Mouse (Mus musculus) inflammation-experienced regulatory T-cells, adult 6 months (primary cell): ENCODE data around the gene Olfr482. TPM values are rescaled to one million over a fixed set of nuclear protein-coding genes. Genes with fewer than 3 reads are reported as not detected.

Experiments
- ATAC-seq: one replicate; pipeline ENCODE4 v1.8.0; 2017
- polyA plus RNA-seq, 3 experiments: library from polyadenylated mRNA; unstranded; fragments of 100-300 nt; shearing (Covaris generic); gene quantifications; one replicate each; pipeline ENCODE4 v1.2.1; 2017

Gene Olfr482
- polyA plus RNA-seq, result under 1 TPM in 2 of 3 experiments, not detected in 1; 0.15 TPM

DNA sequence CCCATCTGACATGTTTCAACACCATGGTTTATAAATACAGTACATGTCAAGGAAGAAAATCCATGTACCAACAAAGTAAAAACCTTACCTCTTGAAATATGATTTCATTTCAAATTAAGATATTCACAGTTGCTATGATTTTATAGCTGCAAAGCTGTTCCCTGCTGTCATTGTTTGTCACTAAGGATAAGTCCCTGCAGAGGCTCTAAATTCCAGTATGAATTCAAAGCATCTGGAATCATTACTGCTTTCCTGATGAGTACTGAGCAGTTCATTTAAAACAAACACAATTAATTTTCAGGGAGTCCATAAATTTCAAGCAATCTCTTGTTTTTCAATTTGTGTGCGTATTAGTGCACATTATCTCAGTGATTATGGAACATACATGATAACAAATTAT, at the start of gene Olfr482:
TSS of gene Olfr482 (minus strand) at position 101 of the 400 bp plus-strand sequence.
- no peak for ATAC-seq

DNA sequence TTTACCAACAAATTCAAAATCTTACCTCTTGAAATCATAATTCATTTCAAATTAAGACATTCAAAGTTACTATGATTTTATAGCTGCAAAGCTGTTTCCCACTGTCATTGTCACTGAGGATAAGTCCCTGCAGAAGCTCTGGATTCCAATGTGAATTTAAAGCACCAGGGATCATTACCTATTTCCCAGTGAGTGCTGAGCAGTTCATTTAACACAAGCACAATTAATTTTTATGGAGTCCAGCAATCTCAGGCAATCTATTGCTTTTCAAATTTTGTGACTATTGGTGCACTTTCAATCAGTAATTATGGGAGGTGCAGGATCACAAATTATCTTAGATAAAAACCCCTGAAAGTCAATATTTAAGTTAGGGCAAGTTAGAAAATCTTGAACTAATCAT, 30.0 kb upstream of the Olfr482 start, which contains the start of gene Olfr484:
TSS of gene Olfr484 (minus strand) at position 101 of the 400 bp plus-strand sequence.
- ATAC-seq, result no peak

DNA sequence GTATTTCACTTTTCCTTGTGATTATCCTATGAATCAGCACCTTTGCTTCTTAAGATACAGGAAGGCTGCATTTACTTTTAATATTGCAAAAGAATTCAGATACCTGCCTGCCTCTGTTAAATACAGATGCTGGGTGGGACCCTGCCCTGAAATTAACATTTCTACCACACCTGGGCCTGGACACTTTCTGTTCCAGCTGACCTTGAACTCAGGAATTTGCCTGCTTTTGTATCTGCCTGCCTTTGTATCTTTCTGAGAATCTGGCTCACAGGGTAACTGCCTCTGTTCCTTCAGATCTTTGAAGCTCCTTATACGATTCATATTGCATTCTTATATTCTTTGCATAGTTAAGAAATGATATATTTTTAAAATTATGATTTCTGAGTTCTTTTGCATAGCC, 24.0 kb upstream of the Olfr482 start:
- no peak for ATAC-seq

DNA sequence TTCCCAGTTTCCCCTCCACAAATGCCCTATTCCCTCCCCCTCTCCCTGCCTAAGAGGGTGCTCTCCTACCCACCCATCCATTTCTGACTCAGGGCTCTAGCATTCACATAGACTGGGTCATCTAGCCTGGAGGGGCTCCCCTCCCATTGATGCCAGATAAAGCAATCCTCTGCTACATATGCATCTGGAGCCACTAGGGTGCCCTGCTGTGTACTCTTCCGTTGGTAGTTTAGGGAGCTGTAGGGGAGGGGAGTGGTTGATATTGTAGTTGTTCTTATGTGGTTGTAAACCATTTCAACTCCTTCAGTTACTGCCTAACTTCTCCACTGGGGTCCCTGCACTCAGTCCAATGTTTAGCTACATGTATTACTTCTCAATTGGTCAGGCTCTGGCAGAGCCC, 23.3 kb upstream of the Olfr482 start:
- no peak for ATAC-seq

DNA sequence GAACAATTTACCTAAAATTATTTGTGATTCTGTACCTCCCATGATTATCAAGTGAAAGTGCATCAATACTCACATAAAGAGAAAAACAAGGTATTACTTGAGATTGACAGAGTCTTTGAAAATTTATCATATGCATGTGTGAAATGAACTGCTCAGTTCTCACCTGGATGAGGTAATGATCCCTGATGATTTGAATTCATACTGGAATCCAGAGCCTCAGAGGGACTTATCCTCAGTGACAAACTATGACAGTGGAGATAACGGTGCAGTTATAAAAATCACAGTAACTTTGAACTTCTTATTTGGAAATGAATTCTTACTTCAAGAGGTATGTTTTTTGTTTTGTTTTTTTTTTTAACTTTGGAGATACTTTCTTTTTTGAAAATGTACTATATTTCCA, 3.2 kb upstream of the Olfr482 start, which contains the start of gene Olfr483:
TSS of gene Olfr483 (plus strand) at position 301 of the 400 bp plus-strand sequence.
- no peak for ATAC-seq

DNA sequence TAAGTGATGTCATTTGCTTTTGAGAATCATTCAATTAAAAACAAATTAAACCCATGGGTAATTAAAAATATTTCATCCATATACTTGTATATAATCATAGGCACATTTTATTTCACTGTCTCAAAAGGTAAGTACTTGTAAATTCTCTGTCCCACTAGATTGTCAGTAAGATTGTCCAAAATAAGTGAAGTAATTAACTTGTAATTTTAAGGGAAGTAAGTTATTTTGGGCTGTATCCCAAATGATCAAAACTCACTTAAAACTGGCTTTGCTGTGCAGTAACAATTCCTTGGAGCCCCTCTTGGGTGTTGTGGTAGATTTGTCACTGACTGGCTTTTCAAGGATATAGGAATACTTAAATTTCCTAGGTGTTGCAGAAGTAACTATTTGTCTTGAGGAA, 17.8 kb downstream of the Olfr482 start, which contains the start of gene Olfr481:
TSS of gene Olfr481 (plus strand) at position 301 of the 400 bp plus-strand sequence.
- no peak for ATAC-seq

DNA sequence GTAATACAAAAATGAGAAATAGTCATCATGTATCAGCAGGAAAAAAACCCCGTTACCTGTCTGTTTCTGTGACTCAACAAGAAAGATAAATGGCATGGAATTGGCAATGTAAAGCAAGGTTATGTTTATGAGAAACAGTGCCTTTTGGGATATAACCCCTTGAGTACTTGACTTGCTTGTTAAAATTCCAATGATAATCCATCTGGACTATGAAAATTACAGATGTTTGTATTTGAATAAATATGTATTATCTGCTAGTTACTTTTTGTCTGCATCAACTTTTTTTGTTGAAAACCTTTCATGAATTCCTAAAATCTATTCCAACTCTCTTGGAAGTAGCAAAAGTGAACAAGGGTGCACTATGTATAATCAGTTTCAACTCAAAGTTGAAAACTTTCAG, 30.1 kb downstream of the Olfr482 start, which contains the start of gene Olfr480:
TSS of gene Olfr480 (minus strand) at position 101 of the 400 bp plus-strand sequence.
- ATAC-seq, result no peak

DNA sequence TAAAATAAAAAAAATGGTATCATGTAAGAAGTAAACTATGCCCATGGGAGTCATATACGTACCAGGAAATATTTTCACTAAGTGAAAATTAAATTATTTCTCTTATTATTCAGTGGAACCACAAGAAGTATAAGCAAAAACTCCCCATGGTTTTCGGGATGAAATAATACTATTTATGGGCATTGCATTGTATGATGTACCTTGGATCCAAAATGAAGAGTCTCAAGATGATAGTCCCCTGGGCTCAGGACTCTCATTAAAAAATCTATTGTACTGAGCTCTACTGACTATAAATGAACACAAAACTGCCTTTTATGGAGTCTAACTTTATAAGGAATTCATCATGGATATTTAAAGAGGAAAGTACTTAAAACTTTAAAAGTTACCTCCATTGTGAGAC, 47.0 kb downstream of the Olfr482 start, which contains the start of gene Olfr479:
TSS of gene Olfr479 (plus strand) at position 301 of the 400 bp plus-strand sequence.
- ATAC-seq, result no peak

Other genes with a start within 250 kb of the Olfr482 start
- under 1 TPM in 2 of 3 experiments, not detected in 1; 0.06 to 0.08 TPM for gene Olfr472, start 199.7 kb downstream of the Olfr482 start, polyA plus RNA-seq
- not detected for gene Olfr473, start 167.1 kb downstream of the Olfr482 start, polyA plus RNA-seq
- not detected for gene Olfr474, start 142.9 kb downstream of the Olfr482 start, polyA plus RNA-seq
- under 1 TPM in 1 of 3 experiments, not detected in 2; 0.16 TPM for gene Olfr476, start 132.8 kb downstream of the Olfr482 start, polyA plus RNA-seq
- not detected for gene Olfr477, start 110.9 kb downstream of the Olfr482 start, polyA plus RNA-seq
- gene Olfr478, start 63.6 kb downstream of the Olfr482 start, polyA plus RNA-seq, result not detected
- not detected for gene Olfr479, start 46.9 kb downstream of the Olfr482 start, polyA plus RNA-seq
- gene Olfr480, start 30.2 kb downstream of the Olfr482 start, polyA plus RNA-seq, result not detected
- under 1 TPM in 1 of 3 experiments, not detected in 2; 0.29 TPM for gene Olfr481, start 17.7 kb downstream of the Olfr482 start, polyA plus RNA-seq
- gene Olfr483, start 3.3 kb upstream of the Olfr482 start, polyA plus RNA-seq, result not detected
- not detected for gene Olfr484, start 29.9 kb upstream of the Olfr482 start, polyA plus RNA-seq
- not detected for gene Olfr485, start 62.3 kb upstream of the Olfr482 start, polyA plus RNA-seq
- not detected for gene Olfr486, start 75.2 kb upstream of the Olfr482 start, polyA plus RNA-seq
- gene Olfr487, start 117.0 kb upstream of the Olfr482 start, polyA plus RNA-seq, result not detected
- gene Olfr488, start 160.8 kb upstream of the Olfr482 start, polyA plus RNA-seq, result not detected
- gene Olfr490, start 191.3 kb upstream of the Olfr482 start, polyA plus RNA-seq, result not detected
- gene Olfr491, start 215.9 kb upstream of the Olfr482 start, polyA plus RNA-seq, result not detected
- not detected for gene Olfr492, start 226.1 kb upstream of the Olfr482 start, polyA plus RNA-seq
- gene Olfr493, start 249.4 kb upstream of the Olfr482 start, polyA plus RNA-seq, result not detected